18 mouse cellular contexts compared by ENCODE assay signal in the genomic region with DNA sequence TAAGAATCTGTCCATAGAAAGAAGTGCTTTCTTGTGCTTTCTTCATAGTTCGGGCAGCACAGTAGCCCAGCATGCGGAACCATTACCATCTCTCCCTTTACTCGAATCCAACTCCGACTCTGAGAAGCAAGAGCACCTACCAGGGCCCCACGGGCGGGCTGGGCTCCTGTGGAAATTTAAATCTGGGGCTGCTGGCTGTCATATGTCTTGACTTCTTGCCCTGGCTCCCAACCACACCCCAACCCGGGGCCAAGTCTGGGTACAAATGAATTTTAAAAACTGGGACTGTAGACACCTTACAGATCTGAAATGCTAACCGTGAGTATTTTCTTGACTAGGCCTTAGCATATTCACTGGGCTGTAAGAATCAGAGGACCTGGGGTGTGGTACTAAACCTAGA. TPM values are rescaled to one million over a fixed set of nuclear protein-coding genes. Genes with fewer than 3 reads are reported as not detected.
A peak's percentile ranks its signal among the peaks of the same experiment; 100 is the strongest.
DNase-seq lines count a peak whose midpoint lies in the region; ATAC-seq and TF ChIP-seq lines count a peak whose summit lies in the region.
"Had no signal": no experiment of that assay in that cellular context is flagged by ENCODE, and none has a peak within 500 bp of the region (broad histone marks: within the 10 kb centered on the region; RNA-seq: fewer than 3 reads in every experiment).

No protein-coding gene starts in this region.

- H3K36me3 ChIP-seq in midbrain, embryonic 12.5 days = no peaks in the 10 kb centered on the region
- H3K36me3 ChIP-seq in midbrain, postnatal 0 days (ENCODE audit: insufficient read depth, low read length) = no peaks in the 10 kb centered on the region
- H3K36me3 ChIP-seq: embryonic facial prominence, embryonic 12.5 days; forebrain, embryonic 15.5 days; heart, embryonic 13.5 days; hindbrain, embryonic 13.5 days had no signal

- H3K9me3 ChIP-seq in midbrain, embryonic 12.5 days = no peaks in the 10 kb centered on the region
- H3K9me3 ChIP-seq in midbrain, postnatal 0 days (ENCODE audit: low read length) = no peaks in the 10 kb centered on the region
- H3K9me3 ChIP-seq: embryonic facial prominence, embryonic 12.5 days; forebrain, embryonic 15.5 days; heart, embryonic 13.5 days; hindbrain, embryonic 13.5 days had no signal

- H3K27me3 ChIP-seq in cerebellum, adult 2 months (ENCODE audit: control insufficient read depth, insufficient read depth, low read length) = no peaks in the 10 kb centered on the region
- H3K27me3 ChIP-seq in midbrain, embryonic 12.5 days = peaks cover 83% of the 10 kb centered on the region
- no peaks in the 10 kb centered on the region for H3K27me3 ChIP-seq in midbrain, postnatal 0 days (ENCODE audit: insufficient read depth, low read length)

- H3K4me1 ChIP-seq in cerebellum, adult 2 months (ENCODE audit: control insufficient read depth, insufficient read depth, low read length) = peaks cover 56% of the 10 kb centered on the region
- H3K4me1 ChIP-seq in midbrain, embryonic 12.5 days = peaks cover 38% of the 10 kb centered on the region
- peaks cover 12% of the 10 kb centered on the region for H3K4me1 ChIP-seq in midbrain, postnatal 0 days (ENCODE audit: insufficient read depth, low read length)
- H3K4me1 ChIP-seq: heart, embryonic 13.5 days had no signal

- no peak for ATAC-seq in cerebellum, adult (ENCODE audit: insufficient number of reproducible peaks, low FRiP score, low TSS enrichment)
- no peak for ATAC-seq in midbrain, embryonic 12.5 days (ENCODE audit: low FRiP score, low read depth)
- no peak for ATAC-seq in midbrain, postnatal 0 days (ENCODE audit: low FRiP score)
- ATAC-seq: activated CD4-positive, CD25-positive, alpha-beta regulatory T cell, adult 4 months; forebrain, embryonic 15.5 days; Patski had no signal

- 57% methylated on average over 8 of the region's 8 CpGs for WGBS in cerebellum, adult 2 months
- WGBS in midbrain, embryonic 12.5 days = 75% methylated on average over 8 of the region's 8 CpGs
- WGBS in midbrain, postnatal 0 days = 81% methylated on average over 8 of the region's 8 CpGs

- no peak overlapping the region for H3K4me2 ChIP-seq in midbrain, embryonic 12.5 days (replicated peaks)
- no peak overlapping the region for H3K4me2 ChIP-seq in midbrain, postnatal 0 days (ENCODE audit: low read depth, low read length, poor library complexity, severe bottlenecking)
- H3K4me2 ChIP-seq: embryonic facial prominence, embryonic 12.5 days; forebrain, embryonic 15.5 days; heart, embryonic 13.5 days had no signal

- DNase-seq in cerebellum, adult 2 months = peak; percentile 57 to 60
- DNase-seq in midbrain, postnatal 0 days (ENCODE audit: low spot score) = no peak
- peak; percentile 54 to 58 for DNase-seq in cerebellum, postnatal 25 days
- DNase-seq in ovary, postnatal 14 days (ENCODE audit: low spot score) = no peak
- DNase-seq in testis, postnatal 10 days (ENCODE audit: low spot score) = no peak
- DNase-seq: adrenal gland, postnatal 14 days; gastrocnemius, postnatal 36 days; heart, adult 11 months; heart, postnatal 36 days had no signal

- no peak overlapping the region for H3K9ac ChIP-seq in midbrain, embryonic 12.5 days (replicated peaks)
- no peak overlapping the region for H3K9ac ChIP-seq in midbrain, postnatal 0 days (replicated peaks; ENCODE audit: low read length, poor library complexity, severe bottlenecking)
- H3K9ac ChIP-seq: embryonic facial prominence, embryonic 12.5 days; heart, embryonic 13.5 days had no signal

- TF ChIP-seq POLR2A in cerebellum, adult 2 months (IDR thresholded peaks at IDR 0.05; ENCODE audit: borderline replicate concordance, insufficient read depth, low read length) = no peak

- TF ChIP-seq CTCF in cerebellum, adult 2 months (IDR thresholded peaks at IDR 0.05; ENCODE audit: borderline replicate concordance, insufficient read depth, low read depth, low read length) = no peak
- no peak for TF ChIP-seq CTCF in midbrain, postnatal 0 days (IDR thresholded peaks at IDR 0.05)

- H3K27ac ChIP-seq in cerebellum, adult 2 months (ENCODE audit: insufficient read depth, low read length) = no peak overlapping the region
- 0 out of 2 replicates have a peak overlapping the region, but pooled peaks have one; percentile 15 for H3K27ac ChIP-seq in midbrain, embryonic 12.5 days (replicated peaks)
- no peak overlapping the region for H3K27ac ChIP-seq in midbrain, postnatal 0 days (ENCODE audit: low read depth, low read length)
- H3K27ac ChIP-seq: embryonic facial prominence, embryonic 12.5 days; forebrain, embryonic 15.5 days; heart, embryonic 13.5 days; hindbrain, postnatal 0 days had no signal

- H3K4me3 ChIP-seq in cerebellum, adult 2 months (replicated peaks; ENCODE audit: insufficient read depth, low read depth, low read length) = no peak overlapping the region
- H3K4me3 ChIP-seq in midbrain, embryonic 12.5 days = no peak overlapping the region
- H3K4me3 ChIP-seq in midbrain, postnatal 0 days (ENCODE audit: low read depth, low read length) = no peak overlapping the region
- H3K4me3 ChIP-seq: embryonic facial prominence, embryonic 12.5 days; forebrain, embryonic 15.5 days; heart, embryonic 13.5 days; hindbrain, embryonic 13.5 days had no signal

RNA-seq across cellular contexts. Expression of gene Cdh22, which starts 18.6 kb away (rescaled TPM):
- polyA plus RNA-seq in cerebellum, adult 2 months (2012; rRNA removed) = 51.9 and 56.3 TPM in 2 replicates
- 14.8 and 18.8 TPM in 2 replicates for polyA plus RNA-seq in midbrain, embryonic 12.5 days (2016; fragmentation: Nextera tagmentation; extraction: Ambion mirVana)
- total RNA-seq in midbrain, postnatal 0 days (2014; rRNA removed) = 41.3 and 47.9 TPM in 2 replicates
- 21.9 and 23.2 TPM in 2 replicates for polyA plus RNA-seq in midbrain, postnatal 0 days (2015; fragmentation: Nextera tagmentation; extraction: Ambion mirVana)
- polyA plus RNA-seq: activated CD4-positive, CD25-positive, alpha-beta regulatory T cell, adult 4 months; Patski had no signal

RNA-seq across cellular contexts. Expression of gene Slc35c2, which starts 34.4 kb away (rescaled TPM):
- 78.2 and 84.0 TPM in 2 replicates for polyA plus RNA-seq in cerebellum, adult 2 months (2012; rRNA removed)
- 61.6 and 67.1 TPM in 2 replicates for polyA plus RNA-seq in midbrain, embryonic 12.5 days (2016; fragmentation: Nextera tagmentation; extraction: Ambion mirVana)
- 89.6 and 98.9 TPM in 2 replicates for total RNA-seq in midbrain, postnatal 0 days (2014; rRNA removed)
- polyA plus RNA-seq in midbrain, postnatal 0 days (2015; fragmentation: Nextera tagmentation; extraction: Ambion mirVana) = 68.7 and 69.3 TPM in 2 replicates

Comparison
In these comparisons a context has a peak if more than half of its experiments do, and no peak if none do; other contexts are left out.
1. DNase-seq: peak in cerebellum, adult 2 months (2 of 2) and cerebellum, postnatal 25 days (2 of 2); none in midbrain, postnatal 0 days (single experiment), ovary, postnatal 14 days (single experiment) and testis, postnatal 10 days (single experiment).